Mouse (Mus musculus): Measurements from ENCODE around the gene Dlg2. TPM values are rescaled to one million over a fixed set of nuclear protein-coding genes. Genes with fewer than 3 reads are reported as not detected.
A peak's percentile ranks its signal among the peaks of the same experiment; 100 is the strongest.

Dlg2 gene
- polyA plus RNA-seq, 1 experiment from 2014 or later: 38.4 TPM

GRCm38 (mm10) chr7:91173560-91173959 lies 697.1 kb downstream of the Dlg2 start:
- 88% methylated on average over 2 of the region's 2 CpGs for WGBS
- H3K36me3 ChIP-seq (ENCODE audit: control insufficient read depth, insufficient read depth): no peaks in the 10 kb centered on the region
- no peak for ATAC-seq

GRCm38 (mm10) chr7:91188211-91188610 lies 711.7 kb downstream of the Dlg2 start:
- no peak for ATAC-seq
- Histone ChIP-seq H3K4me3 (replicated peaks; ENCODE audit: low read length) (no peak overlapping the region), H3K27ac (ENCODE audit: low read length) (no peak overlapping the region), H3K4me2 (ENCODE audit: low read length) (no peak overlapping the region), H3K36me3 (ENCODE audit: control insufficient read depth, insufficient read depth) (no peaks in the 10 kb centered on the region), H3K9ac (replicated peaks; ENCODE audit: low read depth, low read length) (no peak overlapping the region), H3K27me3 (replicated peaks; ENCODE audit: control insufficient read depth, insufficient read depth, low read length) (no peaks in the 10 kb centered on the region), H3K9me3 (ENCODE audit: control insufficient read depth, low read length) (no peaks in the 10 kb centered on the region), H3K4me1 (replicated peaks; ENCODE audit: control insufficient read depth, insufficient read depth, low read length) (no peaks in the 10 kb centered on the region)
- 90% methylated on average over 2 of the region's 2 CpGs for WGBS

More at GRCm38 (mm10) chr7:91173560-91173959, 697.1 kb downstream of the Dlg2 start:
- H3K27me3 ChIP-seq (replicated peaks; ENCODE audit: control insufficient read depth, insufficient read depth, low read length): no peaks in the 10 kb centered on the region
- H3K9ac ChIP-seq (replicated peaks; ENCODE audit: low read depth, low read length): no peak overlapping the region
- H3K9me3 ChIP-seq (ENCODE audit: control insufficient read depth, low read length): no peaks in the 10 kb centered on the region
- H3K4me1 ChIP-seq (replicated peaks; ENCODE audit: control insufficient read depth, insufficient read depth, low read length): no peaks in the 10 kb centered on the region
- H3K27ac ChIP-seq (ENCODE audit: low read length): no peak overlapping the region
- no peak overlapping the region for H3K4me3 ChIP-seq (replicated peaks; ENCODE audit: low read length)
- no peak overlapping the region for H3K4me2 ChIP-seq (ENCODE audit: low read length)

- no peaks in the 10 kb centered on the region for H3K36me3 ChIP-seq (ENCODE audit: control insufficient read depth, insufficient read depth)
- no peak for ATAC-seq
- 81% methylated on average over 1 of the region's 1 CpGs for WGBS
- H3K27me3 ChIP-seq (replicated peaks; ENCODE audit: control insufficient read depth, insufficient read depth, low read length): no peaks in the 10 kb centered on the region
- H3K4me1 ChIP-seq (replicated peaks; ENCODE audit: control insufficient read depth, insufficient read depth, low read length): no peaks in the 10 kb centered on the region
- H3K4me2 ChIP-seq (ENCODE audit: low read length): no peak overlapping the region
- H3K9me3 ChIP-seq (ENCODE audit: control insufficient read depth, low read length): no peaks in the 10 kb centered on the region
- H3K4me3 ChIP-seq (replicated peaks; ENCODE audit: low read length): no peak overlapping the region
- H3K27ac ChIP-seq (ENCODE audit: low read length): no peak overlapping the region
- no peak overlapping the region for H3K9ac ChIP-seq (replicated peaks; ENCODE audit: low read depth, low read length)
Observed at GRCm38 (mm10) chr7:91199372-91199771, 722.9 kb downstream of the Dlg2 start.

GRCm38 (mm10) chr7:91208083-91208852 lies 731.8 kb downstream of the Dlg2 start:
- ATAC-seq: peak; percentile 96
- no peaks in the 10 kb centered on the region for H3K27me3 ChIP-seq (replicated peaks; ENCODE audit: control insufficient read depth, insufficient read depth, low read length)
- no peaks in the 10 kb centered on the region for H3K9me3 ChIP-seq (ENCODE audit: control insufficient read depth, low read length)
- H3K27ac ChIP-seq (ENCODE audit: low read length): peak overlapping the region; percentile 78
- H3K4me3 ChIP-seq (replicated peaks; ENCODE audit: low read length): no peak overlapping the region
- H3K36me3 ChIP-seq (ENCODE audit: control insufficient read depth, insufficient read depth): no peaks in the 10 kb centered on the region
- peaks cover 8% of the 10 kb centered on the region for H3K4me1 ChIP-seq (replicated peaks; ENCODE audit: control insufficient read depth, insufficient read depth, low read length)
- H3K4me2 ChIP-seq (ENCODE audit: low read length): 0 out of 2 replicates have a peak overlapping the region, but pooled peaks have one; percentile 4
- no peak overlapping the region for H3K9ac ChIP-seq (replicated peaks; ENCODE audit: low read depth, low read length)
- 34% methylated on average over 5 of the region's 5 CpGs for WGBS

- no peaks in the 10 kb centered on the region for H3K27me3 ChIP-seq (replicated peaks; ENCODE audit: control insufficient read depth, insufficient read depth, low read length)
- peak overlapping the region; percentile 78 for H3K27ac ChIP-seq (ENCODE audit: low read length)
- H3K4me1 ChIP-seq (replicated peaks; ENCODE audit: control insufficient read depth, insufficient read depth, low read length): peaks cover 8% of the 10 kb centered on the region
- H3K9me3 ChIP-seq (ENCODE audit: control insufficient read depth, low read length): no peaks in the 10 kb centered on the region
- peak; percentile 15; the same call in 1 of the 2 replicates for ATAC-seq
- H3K9ac ChIP-seq (replicated peaks; ENCODE audit: low read depth, low read length): no peak overlapping the region
- H3K36me3 ChIP-seq (ENCODE audit: control insufficient read depth, insufficient read depth): no peaks in the 10 kb centered on the region
- H3K4me2 ChIP-seq (ENCODE audit: low read length): no peak overlapping the region
- WGBS: 69% methylated on average over 6 of the region's 6 CpGs
- no peak overlapping the region for H3K4me3 ChIP-seq (replicated peaks; ENCODE audit: low read length)
Observed at GRCm38 (mm10) chr7:91208973-91209372, 732.5 kb downstream of the Dlg2 start.

GRCm38 (mm10) chr7:91212236-91212635 lies 735.8 kb downstream of the Dlg2 start:
- H3K4me3 ChIP-seq (replicated peaks; ENCODE audit: low read length): no peak overlapping the region
- H3K9ac ChIP-seq (replicated peaks; ENCODE audit: low read depth, low read length): no peak overlapping the region
- no peak overlapping the region for H3K4me2 ChIP-seq (ENCODE audit: low read length)
- ATAC-seq: no peak
- H3K27ac ChIP-seq (ENCODE audit: low read length): no peak overlapping the region
- 73% methylated on average over 1 of the region's 1 CpGs for WGBS
- H3K4me1 ChIP-seq (replicated peaks; ENCODE audit: control insufficient read depth, insufficient read depth, low read length): peaks cover 8% of the 10 kb centered on the region
- no peaks in the 10 kb centered on the region for H3K27me3 ChIP-seq (replicated peaks; ENCODE audit: control insufficient read depth, insufficient read depth, low read length)
- no peaks in the 10 kb centered on the region for H3K36me3 ChIP-seq (ENCODE audit: control insufficient read depth, insufficient read depth)
- no peaks in the 10 kb centered on the region for H3K9me3 ChIP-seq (ENCODE audit: control insufficient read depth, low read length)

GRCm38 (mm10) chr7:91214921-91215320 lies 738.4 kb downstream of the Dlg2 start:
- Histone ChIP-seq H3K27ac (ENCODE audit: low read length) (no peak overlapping the region), H3K4me3 (replicated peaks; ENCODE audit: low read length) (no peak overlapping the region), H3K4me2 (ENCODE audit: low read length) (no peak overlapping the region), H3K36me3 (ENCODE audit: control insufficient read depth, insufficient read depth) (no peaks in the 10 kb centered on the region), H3K4me1 (replicated peaks; ENCODE audit: control insufficient read depth, insufficient read depth, low read length) (no peaks in the 10 kb centered on the region), H3K9ac (replicated peaks; ENCODE audit: low read depth, low read length) (no peak overlapping the region), H3K27me3 (replicated peaks; ENCODE audit: control insufficient read depth, insufficient read depth, low read length) (no peaks in the 10 kb centered on the region), H3K9me3 (ENCODE audit: control insufficient read depth, low read length) (no peaks in the 10 kb centered on the region)
- WGBS: 14% methylated on average over 1 of the region's 1 CpGs
- ATAC-seq: no peak

DNA sequence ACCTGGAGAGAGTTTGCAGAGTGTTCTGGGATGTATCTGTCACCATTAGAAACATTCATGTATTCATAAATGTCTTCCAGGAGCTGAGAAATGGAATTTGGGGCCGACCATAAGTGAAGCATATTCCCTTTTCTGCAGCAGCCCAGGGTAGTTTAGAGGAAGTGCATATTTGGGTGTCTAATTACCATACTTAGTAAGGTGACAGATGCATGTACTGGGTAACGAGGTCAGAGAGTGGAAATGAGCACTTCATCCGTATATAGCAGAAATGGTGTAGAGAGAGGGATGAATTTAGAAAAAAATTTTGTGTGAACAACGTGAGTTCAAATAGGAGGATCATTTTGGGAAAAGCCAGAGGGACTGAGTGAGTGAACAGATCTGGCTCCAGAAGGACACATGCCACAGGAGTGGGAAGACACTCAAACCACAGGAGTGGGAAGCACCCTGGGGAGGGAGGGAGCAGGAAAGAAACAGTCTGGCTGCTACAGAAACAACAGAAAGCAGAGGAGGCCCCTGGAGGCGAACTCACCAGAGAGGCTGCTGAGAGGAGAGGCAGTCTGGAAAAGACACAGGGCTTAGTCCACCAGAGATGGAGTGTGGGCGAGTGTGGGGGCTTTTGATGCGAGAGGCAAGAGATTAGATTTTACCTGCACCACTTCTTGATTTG lies 742.0 kb downstream of the Dlg2 start:
- Histone ChIP-seq H3K4me2 (ENCODE audit: low read length) (no peak overlapping the region), H3K9me3 (ENCODE audit: control insufficient read depth, low read length) (no peaks in the 10 kb centered on the region), H3K27ac (ENCODE audit: low read length) (no peak overlapping the region), H3K9ac (replicated peaks; ENCODE audit: low read depth, low read length) (no peak overlapping the region), H3K4me1 (replicated peaks; ENCODE audit: control insufficient read depth, insufficient read depth, low read length) (no peaks in the 10 kb centered on the region), H3K27me3 (replicated peaks; ENCODE audit: control insufficient read depth, insufficient read depth, low read length) (no peaks in the 10 kb centered on the region), H3K36me3 (ENCODE audit: control insufficient read depth, insufficient read depth) (no peaks in the 10 kb centered on the region), H3K4me3 (replicated peaks; ENCODE audit: low read length) (no peak overlapping the region)
- 51% methylated on average over 7 of the region's 7 CpGs for WGBS
- no peak for ATAC-seq

DNA sequence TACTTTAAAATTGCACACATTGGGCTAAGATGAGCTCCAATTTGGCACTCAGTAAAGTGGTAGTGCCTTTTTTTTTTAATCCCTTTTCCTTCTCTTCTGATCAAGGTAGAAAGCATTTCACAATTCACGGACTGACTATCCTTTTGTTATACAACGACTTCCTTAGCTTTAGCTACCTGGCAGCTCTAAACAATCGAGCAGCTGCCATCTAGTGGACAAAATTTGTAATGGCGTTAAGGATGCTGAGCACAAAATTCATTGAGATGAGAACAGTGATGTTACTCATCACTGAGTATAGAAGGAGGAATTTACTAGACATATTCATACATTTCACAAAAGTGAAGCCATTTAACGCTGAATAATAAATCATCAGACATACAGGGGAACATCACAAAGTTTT lies 750.0 kb downstream of the Dlg2 start:
- Histone ChIP-seq H3K4me2 (ENCODE audit: low read length) (no peak overlapping the region), H3K4me1 (replicated peaks; ENCODE audit: control insufficient read depth, insufficient read depth, low read length) (no peaks in the 10 kb centered on the region), H3K36me3 (ENCODE audit: control insufficient read depth, insufficient read depth) (no peaks in the 10 kb centered on the region), H3K27ac (ENCODE audit: low read length) (no peak overlapping the region), H3K9me3 (ENCODE audit: control insufficient read depth, low read length) (no peaks in the 10 kb centered on the region), H3K9ac (replicated peaks; ENCODE audit: low read depth, low read length) (no peak overlapping the region), H3K27me3 (replicated peaks; ENCODE audit: control insufficient read depth, insufficient read depth, low read length) (no peaks in the 10 kb centered on the region), H3K4me3 (replicated peaks; ENCODE audit: low read length) (no peak overlapping the region)
- peak; percentile 84 for ATAC-seq
- WGBS: 0% methylated on average over 5 of the region's 5 CpGs
